Mouse (Mus musculus) liver (tissue): Measurements from ENCODE around the gene Ipo4.

Source experiments
- DNase-seq: peaks from one replicate; pipeline ENCODE4 v3.0.0-alpha.2; 2020; ENCODE audit warnings: mixed read lengths

Ipo4 gene

GRCm38 (mm10) chr14:55635523-55636007, at the start of gene Ipo4:
Ipo4 (minus strand) TSS chr14:55635957.
- DNase-seq = peak; percentile 84

- DNase-seq = no peak
Observed at GRCm38 (mm10) chr14:55682118-55682493, 46.3 kb upstream of the Ipo4 start.

- DNase-seq = peak; percentile 93
Observed at GRCm38 (mm10) chr14:55681160-55682117, 45.7 kb upstream of the Ipo4 start, which contains the start of gene Tinf2. Tinf2 (minus strand) TSS chr14:55681820.

- DNase-seq = no peak
Observed at GRCm38 (mm10) chr14:55677615-55678014, 41.9 kb upstream of the Ipo4 start.

- DNase-seq = no peak
Observed at GRCm38 (mm10) chr14:55672741-55673060, 36.9 kb upstream of the Ipo4 start.

GRCm38 (mm10) chr14:55671833-55672740, 36.3 kb upstream of the Ipo4 start, which contains the start of the genes Gmpr2 and Nedd8:
Gmpr2 (plus strand) TSS chr14:55671941.
Nedd8 (minus strand) TSS chr14:55672124.
- DNase-seq = peak; percentile 91

GRCm38 (mm10) chr14:55671486-55671832, 35.7 kb upstream of the Ipo4 start:
- no peak for DNase-seq

GRCm38 (mm10) chr14:55660636-55661035, 24.9 kb upstream of the Ipo4 start:
- DNase-seq = no peak

GRCm38 (mm10) chr14:55659960-55660573, 24.3 kb upstream of the Ipo4 start, which contains the start of gene Mdp1:
Mdp1 (minus strand) TSS chr14:55660508.
- DNase-seq = peak; percentile 86

GRCm38 (mm10) chr14:55658011-55658410, 22.3 kb upstream of the Ipo4 start:
- no peak for DNase-seq

- no peak for DNase-seq
Observed at GRCm38 (mm10) chr14:55656935-55657334, 21.2 kb upstream of the Ipo4 start.

GRCm38 (mm10) chr14:55651528-55651927, 15.8 kb upstream of the Ipo4 start:
- no peak for DNase-seq

- DNase-seq = no peak
Observed at GRCm38 (mm10) chr14:55649884-55650283, 14.1 kb upstream of the Ipo4 start, which contains the start of gene Tssk4. Tssk4 (plus strand) TSS chr14:55650184.

GRCm38 (mm10) chr14:55644261-55644888, 8.6 kb upstream of the Ipo4 start:
- no peak for DNase-seq

- peak; percentile 85 for DNase-seq
Observed at GRCm38 (mm10) chr14:55643060-55643907, 7.5 kb upstream of the Ipo4 start, which contains the start of gene Tm9sf1. Tm9sf1 (minus strand) TSS chr14:55643806.

GRCm38 (mm10) chr14:55642679-55643059, 6.9 kb upstream of the Ipo4 start:
- no peak for DNase-seq

GRCm38 (mm10) chr14:55641291-55641690, 5.5 kb upstream of the Ipo4 start:
- DNase-seq = no peak

GRCm38 (mm10) chr14:55640816-55641215, 5.1 kb upstream of the Ipo4 start:
- no peak for DNase-seq

- DNase-seq = no peak
Observed at GRCm38 (mm10) chr14:55637795-55638194, 2.0 kb upstream of the Ipo4 start, which contains the start of gene Gm49378. Gm49378 (minus strand) TSS chr14:55637895.

GRCm38 (mm10) chr14:55634874-55635522, 759 bp downstream of the Ipo4 start:
- peak; percentile 34 for DNase-seq
